Mouse (Mus musculus) limb, embryonic 15.5 days (tissue): ENCODE measurements around the gene Coro2a. TPM values are rescaled to one million over a fixed set of nuclear protein-coding genes. Genes with fewer than 3 reads are reported as not detected.

Experiments
- ATAC-seq: fragments of 200-750 bp; cut with Nextera tagmentation; 2 replicates; pipeline ENCODE4 v1.8.0; 2017; ENCODE audit warnings: low read depth, moderate TSS enrichment; ENCODE audit not compliant: insufficient number of reproducible peaks, low FRiP score, low TSS enrichment
- H3K27ac ChIP-seq: fragments of 300-500 bp; sonication (generic); 2 replicates; pipeline ENCODE4 v1.5.1; 2015; ENCODE audit warnings: moderate library complexity, mild to moderate bottlenecking, inconsistent platforms
- H3K27me3 ChIP-seq: fragments of 300-500 bp; sonication (generic); 2 replicates; pipeline ENCODE4 v1.6.1; 2015; ENCODE audit warnings: inconsistent platforms
- H3K36me3 ChIP-seq: fragments of 300-500 bp; sonication (generic); 2 replicates; pipeline ENCODE4 v1.6.1; 2015; ENCODE audit warnings: inconsistent platforms
- H3K4me1 ChIP-seq: fragments of 300-500 bp; sonication (generic); 2 replicates; pipeline ENCODE4 v1.6.1; 2015; ENCODE audit warnings: inconsistent platforms
- H3K4me2 ChIP-seq: fragments of 300-500 bp; sonication (generic); 2 replicates; pipeline ENCODE4 v1.6.1; 2015; ENCODE audit warnings: mild to moderate bottlenecking, inconsistent platforms
- H3K4me3 ChIP-seq: fragments of 300-500 bp; sonication (generic); 2 replicates; pipeline ENCODE4 v1.5.1; 2015; ENCODE audit warnings: mild to moderate bottlenecking, inconsistent platforms
- H3K9ac ChIP-seq: fragments of 300-500 bp; sonication (generic); 2 replicates; pipeline ENCODE4 v1.6.1; 2015; ENCODE audit warnings: inconsistent platforms
- H3K9me3 ChIP-seq: fragments of 300-500 bp; sonication (generic); 2 replicates; pipeline ENCODE4 v1.6.1; 2016; ENCODE audit warnings: inconsistent platforms
- WGBS: fragments of 180-500 bp; shearing (Covaris S2); methylation state at CpG from one replicate; pipeline ENCODE4 v1.1.7; 2015; 5-methylcytosine and 5-hydroxymethylcytosine counted together
- polyA plus RNA-seq: library from polyadenylated mRNA; unstranded; fragments of >200 nt; fragmentation: Nextera tagmentation; extraction: Ambion mirVana; gene quantifications from 2 replicates; pipeline ENCODE4 v1.2.1, GENCODE M21; 2015

Gene Coro2a
- polyA plus RNA-seq, 1 experiment from 2014 or later, result 3.5 TPM

DNA sequence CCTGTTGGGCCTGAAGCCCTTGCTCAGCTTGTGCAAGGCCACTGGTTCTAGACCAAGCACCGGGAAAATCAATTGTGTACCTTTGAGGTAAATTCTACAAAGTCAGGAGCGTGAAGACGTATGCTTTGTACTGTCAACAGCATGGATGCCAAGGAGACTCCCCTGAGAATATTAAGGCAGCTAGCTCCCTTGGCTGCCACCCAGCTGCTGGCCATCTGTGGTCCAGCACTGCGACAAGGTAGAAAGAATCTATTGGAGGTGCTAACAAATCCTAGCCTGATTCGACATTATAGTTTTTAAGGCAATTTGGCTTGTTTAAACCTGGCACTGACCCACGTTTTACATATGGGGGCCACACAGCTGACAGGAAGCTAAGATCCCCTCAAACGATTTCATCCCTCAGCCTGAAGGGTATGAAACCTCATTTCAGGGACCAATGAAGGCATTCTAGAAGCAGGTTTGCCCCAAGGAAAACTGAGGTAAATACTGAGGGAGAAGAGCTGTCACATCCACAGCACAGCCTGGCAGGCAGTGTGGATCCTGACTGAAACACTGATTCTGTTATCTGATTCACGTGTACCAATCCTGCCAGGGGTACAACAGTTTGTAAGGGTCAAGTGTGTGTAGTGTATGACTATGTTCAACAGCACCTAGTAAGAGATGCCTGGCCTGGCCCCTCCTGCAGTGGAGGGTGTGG, 96.5 kb downstream of the Coro2a start:
- no peak for ATAC-seq
- Histone ChIP-seq H3K36me3 (peaks cover 38% of the 10 kb centered on the region), H3K9ac (no peak overlapping the region), H3K4me3 (no peak overlapping the region), H3K4me1 (peaks cover 11% of the 10 kb centered on the region), H3K27ac (no peak overlapping the region), H3K4me2 (no peak overlapping the region), H3K27me3 (0 out of 2 replicates have a peak, but pooled peaks cover 17% of the 10 kb centered on the region), H3K9me3 (no peaks in the 10 kb centered on the region)
- WGBS, result 44% methylated on average over 8 of the region's 8 CpGs

DNA sequence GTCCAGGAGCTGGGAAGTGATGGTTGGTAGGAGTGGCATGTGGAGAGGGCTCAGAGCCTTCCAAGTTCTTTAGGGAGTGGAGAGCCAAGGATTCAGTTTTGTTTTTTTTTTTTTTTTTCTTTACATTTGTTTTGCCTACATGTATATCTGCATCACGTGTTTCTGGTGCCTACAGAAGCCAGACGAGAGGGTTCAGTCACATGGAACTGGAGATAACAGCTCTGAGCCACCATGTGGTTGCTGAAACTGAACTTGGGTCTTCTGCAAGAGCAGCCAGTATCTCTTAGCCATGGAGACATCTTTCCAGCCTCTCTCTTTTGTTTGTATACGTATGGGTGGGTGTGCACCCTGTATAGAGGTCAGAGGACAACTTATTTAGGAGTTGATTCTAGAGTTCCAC, 98.1 kb downstream of the Coro2a start:
- peaks cover 52% of the 10 kb centered on the region for H3K36me3 ChIP-seq
- H3K4me3 ChIP-seq, result no peak overlapping the region
- 0 out of 2 replicates have a peak, but pooled peaks cover 17% of the 10 kb centered on the region for H3K27me3 ChIP-seq
- 90% methylated on average over 3 of the region's 3 CpGs for WGBS
- no peak overlapping the region for H3K4me2 ChIP-seq
- H3K27ac ChIP-seq, result no peak overlapping the region
- H3K4me1 ChIP-seq, result peaks cover 11% of the 10 kb centered on the region
- H3K9me3 ChIP-seq, result no peaks in the 10 kb centered on the region
- no peak overlapping the region for H3K9ac ChIP-seq
- ATAC-seq, result no peak

DNA sequence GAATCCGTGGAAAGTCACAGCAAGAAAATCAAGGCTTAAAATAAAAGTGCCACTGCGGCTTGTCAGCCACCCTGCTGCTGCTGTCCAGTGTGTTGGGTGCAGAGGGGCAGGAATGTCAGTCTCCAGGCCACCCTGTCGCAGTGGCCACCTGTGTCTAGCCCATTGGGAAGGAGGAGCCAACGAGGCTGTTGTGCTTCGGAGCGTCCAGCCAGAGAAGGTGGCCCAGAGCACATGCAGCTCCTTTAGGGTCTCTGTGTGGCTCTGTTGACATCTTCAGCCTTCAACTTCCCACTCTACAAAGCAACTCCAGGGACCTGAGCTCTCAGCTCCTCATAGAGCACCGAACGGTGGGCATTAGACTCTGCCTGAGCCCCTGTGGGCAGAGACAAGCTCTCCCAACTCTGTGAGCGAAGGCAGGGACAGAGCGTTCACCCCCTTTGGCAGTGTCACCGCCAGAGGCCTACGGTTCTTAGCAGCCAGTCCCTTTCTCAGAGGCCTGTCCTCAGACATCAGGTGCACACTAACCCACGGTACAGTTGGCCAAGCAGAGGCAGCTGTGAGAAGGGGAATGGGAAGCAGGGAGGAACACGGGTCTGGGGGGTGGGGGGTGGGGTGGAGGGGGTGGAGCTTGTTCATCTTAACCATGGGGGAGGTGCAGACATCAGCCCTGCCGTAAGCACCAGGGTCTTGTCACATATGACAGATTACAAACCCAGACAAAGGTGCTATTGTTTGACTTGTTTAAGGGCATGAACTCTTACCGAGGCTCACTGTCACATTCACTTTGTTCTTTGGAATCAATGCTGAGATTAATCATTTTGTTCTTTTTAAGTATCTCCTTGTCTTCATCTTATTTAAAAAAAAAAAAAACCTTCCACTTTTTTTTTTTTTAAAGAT, 99.1 kb downstream of the Coro2a start:
- H3K9ac ChIP-seq, result no peak overlapping the region
- H3K9me3 ChIP-seq, result no peaks in the 10 kb centered on the region
- no peak overlapping the region for H3K27ac ChIP-seq
- H3K27me3 ChIP-seq, result 0 out of 2 replicates have a peak, but pooled peaks cover 17% of the 10 kb centered on the region
- H3K4me3 ChIP-seq, result no peak overlapping the region
- peaks cover 7% of the 10 kb centered on the region; the same call in 1 of the 2 replicates for H3K4me1 ChIP-seq
- no peak for ATAC-seq
- peaks cover 55% of the 10 kb centered on the region for H3K36me3 ChIP-seq
- 81% methylated on average over 16 of the region's 16 CpGs for WGBS
- H3K4me2 ChIP-seq, result no peak overlapping the region

DNA sequence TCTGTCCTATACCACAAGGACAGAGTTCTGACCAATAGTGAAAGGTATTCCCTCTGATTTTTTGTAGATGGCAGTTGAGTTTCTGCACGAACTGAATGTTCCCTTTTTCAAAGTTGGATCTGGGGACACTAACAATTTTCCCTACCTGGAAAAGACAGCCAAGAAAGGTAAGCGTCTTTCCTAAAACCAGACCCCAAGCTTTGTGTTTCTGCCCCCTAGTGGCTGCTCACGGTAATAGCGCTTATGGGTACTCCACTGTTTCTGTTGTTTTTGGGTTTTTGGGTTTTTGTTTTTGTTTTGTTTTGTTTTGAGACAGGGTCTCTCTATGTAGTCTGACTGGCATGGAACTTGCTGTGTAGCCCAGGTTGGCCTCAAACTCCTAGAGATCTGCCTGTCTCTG, 103.0 kb downstream of the Coro2a start:
- 12% methylated on average over 4 of the region's 4 CpGs for WGBS
- no peak overlapping the region for H3K9ac ChIP-seq
- no peak for ATAC-seq
- H3K4me3 ChIP-seq, result no peak overlapping the region
- no peak overlapping the region for H3K4me2 ChIP-seq
- peaks cover 80% of the 10 kb centered on the region for H3K36me3 ChIP-seq
- no peak overlapping the region for H3K27ac ChIP-seq
- H3K9me3 ChIP-seq, result no peaks in the 10 kb centered on the region
- no peaks in the 10 kb centered on the region for H3K4me1 ChIP-seq
- H3K27me3 ChIP-seq, result no peaks in the 10 kb centered on the region

DNA sequence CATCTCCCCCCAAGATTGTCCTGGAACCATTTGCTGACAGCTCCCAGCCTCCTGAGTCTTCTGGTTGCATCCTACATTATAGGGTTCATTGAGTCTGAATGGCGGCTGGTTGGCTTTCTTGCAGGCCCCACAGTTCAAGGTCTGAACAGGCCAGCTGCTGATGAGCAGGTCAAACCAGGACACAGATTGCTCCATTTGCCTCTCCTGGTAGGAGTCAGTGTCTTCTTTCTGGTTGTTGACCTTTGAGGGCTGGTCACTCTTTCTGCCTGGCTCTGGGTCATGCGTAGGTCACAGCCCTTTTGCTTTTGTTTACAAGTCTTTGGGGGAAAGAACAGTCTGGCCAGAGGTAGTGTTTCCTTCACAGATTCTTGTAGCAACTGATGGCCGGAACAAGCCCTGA, 103.5 kb downstream of the Coro2a start:
- no peak overlapping the region for H3K4me3 ChIP-seq
- H3K27me3 ChIP-seq, result no peaks in the 10 kb centered on the region
- peaks cover 80% of the 10 kb centered on the region for H3K36me3 ChIP-seq
- ATAC-seq, result no peak
- WGBS, result 77% methylated on average over 3 of the region's 3 CpGs
- H3K4me2 ChIP-seq, result no peak overlapping the region
- no peak overlapping the region for H3K27ac ChIP-seq
- no peak overlapping the region for H3K9ac ChIP-seq
- H3K4me1 ChIP-seq, result no peaks in the 10 kb centered on the region
- H3K9me3 ChIP-seq, result no peaks in the 10 kb centered on the region

DNA sequence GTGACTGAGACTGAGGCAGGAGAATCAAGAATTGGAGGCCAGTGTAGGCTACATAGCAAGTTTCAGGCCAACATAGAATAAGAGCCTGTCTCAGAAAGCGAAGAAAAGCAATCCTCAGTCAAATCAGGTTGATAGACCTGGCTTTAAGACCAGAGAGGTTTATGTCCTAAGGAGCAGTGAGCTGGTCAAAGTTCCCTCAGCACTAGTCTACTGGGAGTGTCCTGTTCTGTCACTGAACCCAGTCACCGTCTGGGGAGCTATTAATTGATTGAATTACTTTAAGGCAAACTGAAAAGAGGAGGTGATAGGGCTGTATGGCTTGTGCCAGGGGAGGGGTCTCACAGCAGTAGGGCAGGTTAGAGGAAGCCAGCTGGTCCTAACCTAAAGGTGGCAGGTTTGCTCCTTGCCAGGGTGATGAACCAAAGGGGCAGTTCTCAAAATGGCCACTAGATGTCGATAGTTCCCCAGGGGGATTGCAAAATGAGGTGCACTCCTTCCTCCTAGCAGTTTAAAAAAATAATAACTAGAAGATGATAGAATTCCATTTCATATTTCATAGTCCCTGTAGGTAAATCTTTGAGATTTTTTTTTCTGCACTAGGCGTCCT, 104.6 kb downstream of the Coro2a start:
- H3K4me3 ChIP-seq, result no peak overlapping the region
- no peak for ATAC-seq
- no peak overlapping the region for H3K9ac ChIP-seq
- no peaks in the 10 kb centered on the region for H3K4me1 ChIP-seq
- 48% methylated on average over 4 of the region's 4 CpGs for WGBS
- no peaks in the 10 kb centered on the region for H3K27me3 ChIP-seq
- H3K36me3 ChIP-seq, result peaks cover 82% of the 10 kb centered on the region
- no peaks in the 10 kb centered on the region for H3K9me3 ChIP-seq
- no peak overlapping the region for H3K4me2 ChIP-seq
- no peak overlapping the region for H3K27ac ChIP-seq

DNA sequence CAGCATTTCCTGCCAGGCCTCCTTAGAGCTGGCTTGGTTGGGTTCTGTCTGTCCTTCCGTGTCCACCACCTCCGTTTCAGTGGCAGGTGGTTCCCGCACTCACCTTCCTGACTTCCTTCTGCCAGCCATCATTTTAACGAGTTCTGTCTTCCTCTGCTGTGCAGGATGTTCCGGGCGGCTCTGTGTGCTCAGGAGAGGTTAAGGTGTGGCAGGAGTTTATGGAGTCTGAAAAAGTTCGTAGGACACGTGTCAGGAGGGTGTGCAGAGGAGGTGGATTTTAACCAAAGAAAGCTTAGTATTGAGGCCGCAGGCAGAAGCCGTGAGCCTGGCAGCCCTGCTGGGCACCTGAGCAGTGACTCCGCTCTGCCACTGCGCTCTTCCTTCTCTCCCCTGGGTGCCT, 106.5 kb downstream of the Coro2a start:
- H3K27ac ChIP-seq, result no peak overlapping the region
- WGBS, result 78% methylated on average over 12 of the region's 12 CpGs
- no peak overlapping the region for H3K4me2 ChIP-seq
- no peaks in the 10 kb centered on the region for H3K27me3 ChIP-seq
- H3K9me3 ChIP-seq, result no peaks in the 10 kb centered on the region
- ATAC-seq, result no peak
- peaks cover 67% of the 10 kb centered on the region for H3K36me3 ChIP-seq
- H3K4me3 ChIP-seq, result no peak overlapping the region
- H3K4me1 ChIP-seq, result 0 out of 2 replicates have a peak, but pooled peaks cover under 1% of the 10 kb centered on the region
- no peak overlapping the region for H3K9ac ChIP-seq

DNA sequence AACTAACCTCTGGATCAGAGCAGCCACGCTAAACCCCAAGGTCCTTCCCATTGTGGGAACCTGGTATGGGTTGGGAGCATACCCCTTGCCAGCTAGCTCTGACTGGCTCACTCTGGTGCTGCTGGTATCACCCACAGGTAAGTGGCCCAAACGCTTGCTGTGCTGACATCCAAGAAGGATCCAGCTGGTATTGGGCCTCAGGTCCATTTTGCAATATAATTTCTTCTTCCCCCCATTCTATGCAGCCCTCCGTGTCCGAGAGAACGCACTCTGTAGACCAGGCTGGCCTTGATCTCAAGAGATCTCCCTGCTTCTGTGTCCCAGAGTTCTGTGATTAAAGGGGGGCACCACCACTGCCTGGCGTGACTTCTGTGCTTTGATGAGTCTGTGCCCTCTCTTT, 108.9 kb downstream of the Coro2a start:
- Histone ChIP-seq H3K9ac (no peak overlapping the region), H3K4me3 (no peak overlapping the region), H3K27me3 (no peaks in the 10 kb centered on the region), H3K27ac (no peak overlapping the region), H3K4me2 (no peak overlapping the region), H3K36me3 (peaks cover 50% of the 10 kb centered on the region), H3K9me3 (no peaks in the 10 kb centered on the region), H3K4me1 (peaks cover 8% of the 10 kb centered on the region)
- ATAC-seq, result no peak
- 95% methylated on average over 6 of the region's 6 CpGs for WGBS

DNA sequence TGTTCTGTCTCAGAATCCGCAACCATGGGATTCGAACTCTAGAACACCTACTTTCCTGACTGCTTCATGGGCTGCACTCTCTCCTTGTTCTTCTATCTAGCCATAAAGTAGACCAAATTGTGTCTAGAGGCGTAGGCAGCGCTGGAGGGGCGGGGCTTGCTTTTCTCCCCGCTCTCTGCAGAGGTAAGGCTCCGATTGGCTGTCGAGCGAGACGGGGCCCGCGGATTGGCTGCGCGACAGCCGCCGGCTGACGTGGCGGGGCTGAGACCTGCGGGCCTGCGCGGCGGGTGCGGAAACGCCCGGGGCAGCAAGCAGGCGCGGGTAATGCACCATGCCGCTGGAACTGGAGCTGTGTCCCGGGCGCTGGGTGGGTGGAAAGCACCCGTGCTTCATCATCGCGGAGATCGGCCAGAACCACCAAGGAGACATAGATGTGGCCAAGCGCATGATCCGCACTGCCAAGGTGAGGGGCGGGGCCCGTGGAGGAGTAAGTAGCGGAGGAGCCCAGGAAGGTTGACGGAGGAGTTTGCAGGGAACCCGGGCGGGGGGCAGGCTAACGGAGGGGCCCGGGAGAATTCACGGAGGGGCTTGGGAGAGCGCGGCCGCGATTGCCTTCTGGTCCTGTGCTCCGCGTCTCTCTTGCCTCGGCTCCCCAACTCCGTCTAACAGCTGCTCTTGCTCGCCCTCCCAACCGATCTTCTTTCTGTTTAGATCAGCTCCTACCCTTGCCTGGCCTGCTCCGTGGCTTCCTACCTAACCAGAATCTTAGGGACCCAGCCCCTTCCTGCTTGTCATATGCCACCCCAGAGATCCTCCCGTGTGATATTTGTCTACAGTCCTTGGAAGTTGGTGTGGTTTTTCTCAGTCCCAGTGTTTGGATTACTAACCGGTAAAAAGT, 112.7 kb downstream of the Coro2a start, which contains the start of gene Nans:
Gene Nans, plus strand, starts transcription at position 221 of the 898 bp plus-strand sequence.
- Histone ChIP-seq H3K4me1 (peaks cover 14% of the 10 kb centered on the region), H3K9me3 (no peaks in the 10 kb centered on the region), H3K27ac (peak within 1 kb of the TSS; percentile 85), H3K27me3 (no peaks in the 10 kb centered on the region), H3K4me2 (peak within 1 kb of the TSS; percentile 61), H3K36me3 (peaks cover 22% of the 10 kb centered on the region), H3K4me3 (peak within 1 kb of the TSS; percentile 86), H3K9ac (peak within 1 kb of the TSS; percentile 76)
- ATAC-seq, result peak; percentile 96
- under 1% methylated on average over 56 of the region's 58 CpGs for WGBS

DNA sequence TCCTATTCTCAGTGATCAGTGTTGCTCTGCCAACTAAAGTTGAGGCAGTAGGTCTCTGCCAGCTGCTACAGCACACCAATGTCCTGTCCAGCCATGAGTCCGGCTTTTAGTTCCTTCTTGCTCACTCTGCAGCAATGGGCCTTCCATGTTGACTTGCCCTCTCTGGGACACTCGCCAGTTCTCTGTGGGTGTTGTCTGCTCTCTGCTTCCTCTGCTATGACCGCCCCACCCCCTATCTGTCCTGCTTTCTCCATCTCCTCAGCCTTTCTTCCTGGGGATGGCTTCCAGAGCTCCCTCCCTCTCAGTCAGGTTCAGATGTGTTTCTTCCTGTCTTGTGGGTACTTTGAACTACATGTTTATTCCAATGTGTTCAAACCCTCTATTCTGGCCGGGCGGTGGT, 114.7 kb downstream of the Coro2a start:
- H3K27ac ChIP-seq, result no peak overlapping the region
- ATAC-seq, result no peak
- WGBS, result 94% methylated on average over 5 of the region's 5 CpGs

More for the DNA sequence above, 114.7 kb downstream of the Coro2a start:
- no peak overlapping the region for H3K9ac ChIP-seq
- H3K4me2 ChIP-seq, result no peak overlapping the region
- H3K36me3 ChIP-seq, result peaks cover 3% of the 10 kb centered on the region
- H3K9me3 ChIP-seq, result no peaks in the 10 kb centered on the region
- H3K4me3 ChIP-seq, result no peak overlapping the region
- H3K4me1 ChIP-seq, result peaks cover 14% of the 10 kb centered on the region
- no peaks in the 10 kb centered on the region for H3K27me3 ChIP-seq
